Mouse (Mus musculus) heart, embryonic 16.5 days (tissue): ENCODE data around the gene Nol8. TPM values are rescaled to one million over a fixed set of nuclear protein-coding genes. Genes with fewer than 3 reads are reported as not detected.

Experiments
- ATAC-seq: fragments of 200-750 bp; cut with Nextera tagmentation; replicated peaks from 2 replicates; pipeline ENCODE4 v1.8.0; 2017; ENCODE audit warnings: moderate number of reproducible peaks; ENCODE audit not compliant: insufficient read depth, low FRiP score; ENCODE audit errors: extremely low read depth
- H3K27ac ChIP-seq: fragments of 300-500 bp; sonication (generic); 2 replicates; pipeline ENCODE4 v1.5.1; 2014; ENCODE audit warnings: mild to moderate bottlenecking, low read length, control low read depth, moderate library complexity
- H3K27me3 ChIP-seq: fragments of 300-500 bp; sonication (generic); 2 replicates; pipeline ENCODE4 v1.6.1; 2014; ENCODE audit warnings: low read length, mixed read lengths; ENCODE audit not compliant: control insufficient read depth, insufficient read depth
- H3K36me3 ChIP-seq: fragments of 300-500 bp; sonication (generic); 2 replicates; pipeline ENCODE4 v1.6.1; 2014; ENCODE audit not compliant: control insufficient read depth, insufficient read depth
- H3K4me1 ChIP-seq: fragments of 300-500 bp; sonication (generic); 2 replicates; pipeline ENCODE4 v1.6.1; 2014; ENCODE audit warnings: low read length, mixed read lengths; ENCODE audit not compliant: control insufficient read depth, insufficient read depth
- H3K4me2 ChIP-seq: fragments of 300-500 bp; sonication (generic); 2 replicates; pipeline ENCODE4 v1.6.1; 2014; ENCODE audit warnings: low read depth, mild to moderate bottlenecking, control low read depth, low read length
- H3K4me3 ChIP-seq: fragments of 300-500 bp; sonication (generic); 2 replicates; pipeline ENCODE4 v1.5.1; 2014; ENCODE audit warnings: mild to moderate bottlenecking, control low read depth, low read length
- H3K9ac ChIP-seq: fragments of 300-500 bp; sonication (generic); 2 replicates; pipeline ENCODE4 v1.6.1; 2014; ENCODE audit warnings: low read length, control low read depth
- H3K9me3 ChIP-seq: fragments of 300-500 bp; sonication (generic); replicated peaks from 2 replicates; pipeline ENCODE4 v1.6.1; 2016; ENCODE audit warnings: low read length; ENCODE audit not compliant: control insufficient read depth
- WGBS: fragments of 180-500 bp; shearing (Covaris S2); extraction: QIAGEN DNeasy Blood & Tissue Kit; methylation state at CpG from one replicate; pipeline ENCODE4 v1.1.7; 2014; 5-methylcytosine and 5-hydroxymethylcytosine counted together
- polyA plus RNA-seq: library from polyadenylated mRNA; unstranded; fragments of >200 nt; fragmentation: Nextera tagmentation; extraction: Ambion mirVana; gene quantifications from 2 replicates; pipeline ENCODE4 v1.2.1, GENCODE M21; 2015

The Nol8 gene
- polyA plus RNA-seq, 1 experiment from 2014 or later = 11.5 TPM

- Histone ChIP-seq H3K4me1 (no peaks in the 10 kb centered on the region), H3K4me2 (no peak overlapping the region), H3K9me3 (no peaks in the 10 kb centered on the region), H3K36me3 (peaks cover 58% of the 10 kb centered on the region), H3K4me3 (no peak overlapping the region), H3K9ac (no peak overlapping the region), H3K27ac (no peak overlapping the region), H3K27me3 (no peaks in the 10 kb centered on the region)
- WGBS = 90% methylated on average over 12 of the region's 12 CpGs
- ATAC-seq = no peak
These were observed 59.3 kb downstream of the Nol8 start for GRCm38 (mm10) chr13:49712047-49712721.

- WGBS = 87% methylated on average over 3 of the region's 3 CpGs
- Histone ChIP-seq H3K27ac (no peak overlapping the region), H3K9me3 (no peaks in the 10 kb centered on the region), H3K4me1 (no peaks in the 10 kb centered on the region), H3K36me3 (peaks cover 83% of the 10 kb centered on the region), H3K4me2 (no peak overlapping the region), H3K27me3 (no peaks in the 10 kb centered on the region), H3K4me3 (no peak overlapping the region), H3K9ac (no peak overlapping the region)
- ATAC-seq = no peak
These were observed 66.4 kb downstream of the Nol8 start for GRCm38 (mm10) chr13:49719310-49719709.

Other genes starting within 250 kb of the Nol8 start
- gene Ippk, start 231.8 kb upstream of the Nol8 start, polyA plus RNA-seq = 11.1 and 11.8 TPM in 2 replicates
- 0.74 and 1.1 TPM in 2 replicates for gene Tes3-ps, start 159.8 kb upstream of the Nol8 start, polyA plus RNA-seq
- 5.0 and 5.8 TPM in 2 replicates for gene Ecm2, start 148.3 kb upstream of the Nol8 start, polyA plus RNA-seq
- gene Aspn, start 108.6 kb upstream of the Nol8 start, polyA plus RNA-seq = 32.2 and 45.0 TPM in 2 replicates
- 0.74 and 1.3 TPM in 2 replicates for gene Omd, start 70.6 kb upstream of the Nol8 start, polyA plus RNA-seq
- 49.8 and 53.8 TPM in 2 replicates for gene Ogn, start 45.0 kb upstream of the Nol8 start, polyA plus RNA-seq
- 25.5 and 28.1 TPM in 2 replicates for gene Cenpp, start 293 bp upstream of the Nol8 start, polyA plus RNA-seq
- 49.1 and 52.6 TPM in 2 replicates for gene Iars, start 29.0 kb downstream of the Nol8 start, polyA plus RNA-seq
- not detected in 2 replicates for gene Gm30302, start 145.9 kb downstream of the Nol8 start, polyA plus RNA-seq